Mouse (Mus musculus) v-Abl transformed pro-B cells (cell line): ENCODE measurements around the gene 4921511C20Rik.

Source experiments
- in situ Hi-C, 2 experiments: fragments of 400-800 bp; cut with MboI; formaldehyde crosslinking; loops; one replicate each; pipeline ENCODE4 v1.15.1; 2025; ENCODE audit not compliant: unreplicated experiment in 2 of 2

Gene 4921511C20Rik

GRCm38 (mm10) chrX:127393993-127394392, at the start of gene 4921511C20Rik:
Gene 4921511C20Rik, plus strand, starts transcription at chrX:127394293.
- in situ Hi-C loops = no loop called here
